Mouse (Mus musculus) CH12.LX (cell line): ENCODE data around the gene Ttc41. TPM values are rescaled to one million over a fixed set of nuclear protein-coding genes. Genes with fewer than 3 reads are reported as not detected.

Experiments
- DNase-seq: peaks from one replicate; pipeline ENCODE4 v3.0.0-alpha.2; 2013; ENCODE audit errors: extremely low read depth
- H3K27ac ChIP-seq: 2 replicates; pipeline ENCODE4 v1.5.1; 2012; ENCODE audit warnings: low read depth, mild to moderate bottlenecking, control low read depth, moderate library complexity; ENCODE audit not compliant: insufficient read depth
- H3K27me3 ChIP-seq: replicated peaks from 2 replicates; pipeline ENCODE3; 2012; ENCODE audit warnings: inconsistent platforms
- H3K36me3 ChIP-seq, 2 experiments: replicated peaks in 1 of 2; 2 replicates each; pipeline versions ENCODE3 to v1.6.1; 2012; ENCODE audit warnings: inconsistent platforms in 1 of 2, low read length in 1 of 2, mild to moderate bottlenecking in 1 of 2, mixed read lengths in 1 of 2, moderate library complexity in 1 of 2; ENCODE audit not compliant: control insufficient read depth in 1 of 2, insufficient read depth in 1 of 2
- H3K4me1 ChIP-seq, 2 experiments: 2 replicates each; pipeline ENCODE4 v1.6.1; 2012; ENCODE audit warnings: inconsistent platforms in 1 of 2, moderate library complexity in 1 of 2; ENCODE audit not compliant: insufficient read depth in 2 of 2, control insufficient read depth in 1 of 2
- H3K4me2 ChIP-seq: 2 replicates; pipeline ENCODE4 v1.6.1; 2012; ENCODE audit warnings: low read depth, mild to moderate bottlenecking, control low read depth; ENCODE audit not compliant: poor library complexity, insufficient read depth, severe bottlenecking
- H3K4me3 ChIP-seq, 3 experiments: fragments of 150-350 bp in 1 of 3; sonication (generic) in 1 of 3; replicated peaks in 1 of 3; 2 replicates each; pipeline versions ENCODE3 to v1.5.1; 2011 to 2012; ENCODE audit warnings: low read depth in 2 of 3, low read length in 2 of 3, mild to moderate bottlenecking in 2 of 3, moderate library complexity in 2 of 3, control low read depth in 1 of 3, improper control_type of control experiment in 1 of 3, inconsistent platforms in 1 of 3, mixed read lengths in 1 of 3; ENCODE audit not compliant: poor library complexity in 1 of 3
- H3K79me2 ChIP-seq: replicated peaks from 2 replicates; pipeline ENCODE4 v1.6.1; 2012; ENCODE audit warnings: mild to moderate bottlenecking, moderate library complexity; ENCODE audit not compliant: control insufficient read depth, poor library complexity, insufficient read depth, severe bottlenecking; ENCODE audit errors: extremely low read depth
- H3K9ac ChIP-seq: 2 replicates; pipeline ENCODE4 v1.6.1; 2012; ENCODE audit warnings: low read depth, mild to moderate bottlenecking, control low read depth, moderate library complexity; ENCODE audit not compliant: insufficient read depth
- H3K9me3 ChIP-seq: replicated peaks from 2 replicates; pipeline ENCODE3; 2012; ENCODE audit warnings: low read length, inconsistent platforms, mixed read lengths
- CHD1 ChIP-seq: IDR thresholded peaks from 2 replicates; pipeline ENCODE4 v1.6.1; 2012; ENCODE audit warnings: low read depth, low read length, improper control_type of control experiment, inconsistent platforms
- CTCF ChIP-seq, 2 experiments: IDR thresholded peaks in 1 of 2; conservative IDR thresholded peaks in 1 of 2; 2 replicates each; pipeline ENCODE4 v1.5.1; 2011 to 2012; ENCODE audit warnings: low read depth in 2 of 2, low read length in 2 of 2, improper control_type of control experiment in 1 of 2, inconsistent platforms in 1 of 2, mild to moderate bottlenecking in 1 of 2, moderate library complexity in 1 of 2
- ELF1 ChIP-seq: IDR thresholded peaks from 2 replicates; pipeline ENCODE4 v1.6.1; 2014; ENCODE audit warnings: low read depth, mild to moderate bottlenecking, inconsistent platforms, low read length, improper control_type of control experiment
- EP300 ChIP-seq: IDR thresholded peaks from 2 replicates; pipeline ENCODE4 v1.6.1; 2011; ENCODE audit warnings: low read length, improper control_type of control experiment
- ETS1 ChIP-seq: conservative IDR thresholded peaks from 2 replicates; pipeline ENCODE4 v1.6.1; 2012; ENCODE audit warnings: low read depth, mild to moderate bottlenecking, inconsistent platforms, low read length, improper control_type of control experiment, moderate library complexity
- HCFC1 ChIP-seq: IDR thresholded peaks from 2 replicates; pipeline ENCODE4 v1.6.1; 2012; ENCODE audit warnings: low read depth, mild to moderate bottlenecking, inconsistent platforms, low read length, improper control_type of control experiment
- IRF4 ChIP-seq: IDR thresholded peaks from 2 replicates; pipeline ENCODE4 v1.6.1; 2014; ENCODE audit warnings: low read depth, mild to moderate bottlenecking, inconsistent platforms, low read length, improper control_type of control experiment
- MAZ ChIP-seq: IDR thresholded peaks from 2 replicates; pipeline ENCODE4 v1.6.1; 2012; ENCODE audit warnings: low read depth, mild to moderate bottlenecking, inconsistent platforms, low read length, improper control_type of control experiment, moderate library complexity
- MYC ChIP-seq: IDR thresholded peaks from 2 replicates; pipeline ENCODE4 v1.6.1; 2011; ENCODE audit warnings: low read depth, mild to moderate bottlenecking, improper control_type of control experiment, low read length
- NRF1 ChIP-seq: IDR thresholded peaks from 2 replicates; pipeline ENCODE4 v1.6.1; 2014; ENCODE audit warnings: low read depth, mild to moderate bottlenecking, inconsistent platforms, low read length, improper control_type of control experiment, moderate library complexity
- PAX5 ChIP-seq: IDR thresholded peaks from 2 replicates; pipeline ENCODE4 v1.6.1; 2012; ENCODE audit warnings: low read length, inconsistent platforms, mixed read lengths
- POLR2A ChIP-seq: IDR thresholded peaks from 2 replicates; pipeline ENCODE4 v1.6.1; 2011; ENCODE audit warnings: low read depth, mild to moderate bottlenecking, improper control_type of control experiment, low read length
- RAD21 ChIP-seq: IDR thresholded peaks from 2 replicates; pipeline ENCODE4 v1.6.1; 2011; ENCODE audit warnings: low read depth, mild to moderate bottlenecking, low read length, improper control_type of control experiment, moderate library complexity
- SIN3A ChIP-seq: IDR thresholded peaks from 2 replicates; pipeline ENCODE4 v1.6.1; 2012; ENCODE audit warnings: low read length, improper control_type of control experiment, inconsistent platforms
- TBP ChIP-seq: conservative IDR thresholded peaks from 2 replicates; pipeline ENCODE4 v1.6.1; 2011; ENCODE audit warnings: low read depth, low read length, improper control_type of control experiment
- TCF12 ChIP-seq: IDR thresholded peaks from 2 replicates; pipeline ENCODE4 v1.6.1; 2014; ENCODE audit warnings: low read depth, mild to moderate bottlenecking, inconsistent platforms, low read length, improper control_type of control experiment
- USF1 ChIP-seq: IDR thresholded peaks from 2 replicates; pipeline ENCODE4 v1.6.1; 2014; ENCODE audit warnings: low read depth, mild to moderate bottlenecking, inconsistent platforms, low read length, improper control_type of control experiment
- USF2 ChIP-seq: conservative IDR thresholded peaks from 2 replicates; pipeline ENCODE4 v1.6.1; 2011; ENCODE audit warnings: low read depth, low read length, improper control_type of control experiment
- ZKSCAN1 ChIP-seq: IDR thresholded peaks from 2 replicates; pipeline ENCODE4 v1.6.1; 2012; ENCODE audit warnings: low read depth, inconsistent platforms, low read length, improper control_type of control experiment, borderline replicate concordance
- ZMIZ1 ChIP-seq: IDR thresholded peaks from 2 replicates; pipeline ENCODE4 v1.6.1; 2012; ENCODE audit warnings: low read depth, mild to moderate bottlenecking, inconsistent platforms, low read length, improper control_type of control experiment
- dilution Hi-C: fragments of 300-500 bp; cut with MboI; formaldehyde crosslinking; loops from 2 replicates; pipeline ENCODE4 v1.14.3; 2020; ENCODE audit warnings: low sequenced_read_pairs; ENCODE audit not compliant: extremely low pct_unique_long_range_greater_than_20kb, extremely low pct_ligation_motif_present
- in situ Hi-C: fragments of 300-500 bp; cut with MboI; formaldehyde crosslinking; loops from 3 replicates; pipeline ENCODE4 v1.14.3; 2019; ENCODE audit warnings: low sequenced_read_pairs, low pct_ligation_motif_present, low pct_unique_long_range_greater_than_20kb, mixed read lengths
- polyA plus RNA-seq: library from polyadenylated mRNA; unstranded; fragments of >175 nt; gene quantifications from 2 replicates; pipeline ENCODE4 v1.2.1, GENCODE M21; 2012; ENCODE audit warnings: low read depth; ENCODE audit not compliant: insufficient read length
- total RNA-seq, 2 experiments: library from RNA; depleted of rRNA; stranded (reverse); fragments of 300-350 nt in 1 of 2; fragments of >200 nt in 1 of 2; gene quantifications; 2 replicates each; pipeline ENCODE4 v1.2.3; 2012 to 2014

Ttc41 gene
- total and polyA plus RNA-seq, 3 experiments = 3.6 to 4.4 (median 4.2) TPM

DNA sequence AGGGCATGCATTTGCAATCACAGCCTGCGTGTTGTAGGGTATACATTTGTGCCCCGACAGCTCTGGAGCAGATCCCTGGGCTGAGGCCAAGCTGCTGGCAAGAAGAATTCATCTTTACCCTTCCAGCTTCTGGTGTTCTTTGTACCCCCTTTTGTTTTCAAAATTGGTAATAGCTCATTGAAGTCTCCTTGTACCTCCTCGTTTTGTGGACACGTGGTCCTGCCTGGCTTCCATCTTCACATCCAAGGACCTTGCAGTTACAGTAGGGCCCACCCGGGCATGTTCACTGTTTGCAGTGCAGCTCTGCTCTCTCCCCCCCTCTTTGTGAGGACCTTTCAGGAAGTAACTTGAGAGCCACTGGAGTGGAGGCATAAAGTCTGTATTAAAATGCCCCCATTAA, 82.6 kb downstream of the Ttc41 start:
- dilution Hi-C loops = no loop called here
- TF ChIP-seq TBP (no peak), PAX5 (no peak), USF1 (no peak), EP300 (no peak), ZMIZ1 (no peak), HCFC1 (no peak), RAD21 (no peak), SIN3A (no peak), MYC (no peak), NRF1 (no peak), CHD1 (no peak), CTCF (conservative IDR thresholded peaks at IDR 0.05 in 1 of 2, IDR thresholded peaks at IDR 0.05 in 1 of 2; ENCODE audit: low read depth in 2 of 2, low read length in 2 of 2) (no peak), ZKSCAN1 (no peak), IRF4 (no peak), POLR2A (no peak), TCF12 (no peak), ELF1 (no peak)
- Histone ChIP-seq H3K9ac (no peak overlapping the region), H3K4me2 (no peak overlapping the region), H3K79me2 (peaks cover 29% of the 10 kb centered on the region), H3K4me3 (no peak overlapping the region), H3K36me3 (peaks cover 3 to 21% of the 10 kb centered on the region in 2 experiments), H3K27me3 (no peaks in the 10 kb centered on the region), H3K9me3 (no peaks in the 10 kb centered on the region), H3K4me1 (peaks cover 0 to 35% of the 10 kb centered on the region in 2 experiments; a peak in 2 of 4 replicates), H3K27ac (no peak overlapping the region)
- DNase-seq = no peak
- in situ Hi-C loops = no loop called here

DNA sequence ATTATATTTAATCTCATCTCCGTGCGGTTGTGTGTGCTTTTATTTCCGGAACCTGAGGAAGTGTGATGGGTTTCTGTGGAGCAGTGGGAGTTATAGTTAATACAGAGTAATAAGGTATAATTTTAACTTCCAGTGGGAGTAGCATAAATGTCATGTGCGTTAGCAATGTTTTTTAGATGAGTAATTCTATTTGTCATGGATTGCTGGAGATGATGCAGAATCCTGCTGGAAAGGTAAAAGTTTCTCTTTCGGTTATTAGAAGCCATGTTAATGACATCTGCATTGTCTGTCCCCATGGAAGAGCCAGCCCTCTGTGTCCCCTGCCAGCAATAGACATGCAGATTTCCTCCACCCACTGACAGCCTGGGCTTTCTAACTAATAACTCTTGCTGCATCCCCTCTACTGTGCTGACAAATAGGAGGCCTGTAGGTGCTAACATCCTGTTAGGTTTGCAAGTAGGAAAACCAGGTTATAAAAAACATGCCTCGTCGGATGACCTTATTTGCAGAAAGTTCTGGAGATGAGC, 83.6 kb downstream of the Ttc41 start:
- no peak for DNase-seq
- Histone ChIP-seq H3K79me2 (peaks cover 23% of the 10 kb centered on the region), H3K9ac (no peak overlapping the region), H3K9me3 (no peaks in the 10 kb centered on the region), H3K27ac (no peak overlapping the region), H3K4me2 (no peak overlapping the region), H3K4me1 (peaks cover 0 to 42% of the 10 kb centered on the region in 2 experiments; a peak in 2 of 4 replicates)
- dilution Hi-C loops = no loop called here
- TF ChIP-seq USF2 (no peak), PAX5 (no peak), POLR2A (no peak), HCFC1 (no peak), ELF1 (no peak), ETS1 (no peak), MAZ (no peak), CTCF (conservative IDR thresholded peaks at IDR 0.05 in 1 of 2, IDR thresholded peaks at IDR 0.05 in 1 of 2; ENCODE audit: low read depth in 2 of 2, low read length in 2 of 2) (no peak)
- TF ChIP-seq, all 38 proteins: peak for 0
- no peak overlapping the region for H3K4me3 ChIP-seq
- H3K27me3 ChIP-seq = no peaks in the 10 kb centered on the region
- peaks cover 3 to 25% of the 10 kb centered on the region in 2 experiments for H3K36me3 ChIP-seq
- in situ Hi-C loops = no loop called here
